ENCODE assay signal across 8 mouse cellular contexts in genomic region chr8:84638555-84639161, GRCm38 (mm10). TPM values are rescaled to one million over a fixed set of nuclear protein-coding genes. Genes with fewer than 3 reads are reported as not detected.
DNase-seq lines count a peak whose midpoint lies in the region; ATAC-seq and TF ChIP-seq lines count a peak whose summit lies in the region.

No protein-coding gene starts in this region.

- no peaks in the 10 kb centered on the region for H3K9me3 ChIP-seq in kidney, embryonic 14.5 days (ENCODE audit: control insufficient read depth, low read length)
- H3K9me3 ChIP-seq in forebrain, embryonic 15.5 days = no peaks in the 10 kb centered on the region
- no peaks in the 10 kb centered on the region for H3K9me3 ChIP-seq in intestine, embryonic 16.5 days (ENCODE audit: control insufficient read depth, low read length)
- H3K9me3 ChIP-seq in megakaryocyte, embryonic 14.5 days = no peaks in the 10 kb centered on the region
- no peaks in the 10 kb centered on the region for H3K9me3 ChIP-seq in stomach, embryonic 16.5 days (replicated peaks; ENCODE audit: control insufficient read depth, low read length)

- H3K9ac ChIP-seq in kidney, embryonic 14.5 days (ENCODE audit: low read depth, low read length) = peak overlapping the region; percentile 80
- H3K9ac ChIP-seq in forebrain, embryonic 15.5 days (replicated peaks) = peak overlapping the region; percentile 72
- H3K9ac ChIP-seq in intestine, embryonic 16.5 days (ENCODE audit: low read depth, low read length) = peak overlapping the region; percentile 79
- H3K9ac ChIP-seq in stomach, embryonic 16.5 days (ENCODE audit: low read length) = peak overlapping the region; percentile 81

- no peaks in the 10 kb centered on the region for H3K27me3 ChIP-seq in kidney, embryonic 14.5 days (ENCODE audit: control insufficient read depth, insufficient read depth, low read length)
- H3K27me3 ChIP-seq in forebrain, embryonic 15.5 days = no peaks in the 10 kb centered on the region
- H3K27me3 ChIP-seq in intestine, embryonic 16.5 days (replicated peaks; ENCODE audit: control insufficient read depth, insufficient read depth, low read length) = no peaks in the 10 kb centered on the region
- peaks cover 41% of the 10 kb centered on the region for H3K27me3 ChIP-seq in megakaryocyte, embryonic 14.5 days (replicated peaks)
- H3K27me3 ChIP-seq in stomach, embryonic 16.5 days (ENCODE audit: control insufficient read depth, insufficient read depth, low read length) = no peaks in the 10 kb centered on the region

- under 1% methylated on average over 48 of the region's 52 CpGs for WGBS in kidney, embryonic 14.5 days
- WGBS in forebrain, embryonic 15.5 days = under 1% methylated on average over 33 of the region's 52 CpGs
- 0% methylated on average over 43 of the region's 52 CpGs for WGBS in intestine, embryonic 16.5 days
- WGBS in stomach, embryonic 16.5 days = under 1% methylated on average over 40 of the region's 52 CpGs

- TF ChIP-seq CTCF in bone marrow macrophage, adult 2 months (IDR thresholded peaks at IDR 0.05; ENCODE audit: low read depth, low read length) = no peak

- H3K4me2 ChIP-seq in kidney, embryonic 14.5 days (replicated peaks; ENCODE audit: low read depth, low read length) = peak overlapping the region; percentile 79
- peak overlapping the region; percentile 92 for H3K4me2 ChIP-seq in forebrain, embryonic 15.5 days (replicated peaks)
- H3K4me2 ChIP-seq in intestine, embryonic 16.5 days (ENCODE audit: low read depth, low read length) = peak overlapping the region; percentile 92
- peak overlapping the region; percentile 79 for H3K4me2 ChIP-seq in stomach, embryonic 16.5 days (ENCODE audit: low read depth, low read length)

- TF ChIP-seq POLR2A in bone marrow macrophage, adult 2 months (IDR thresholded peaks at IDR 0.05; ENCODE audit: borderline replicate concordance, low read depth, low read length) = no peak

- H3K4me3 ChIP-seq in kidney, embryonic 14.5 days (ENCODE audit: low read length) = peak overlapping the region; percentile 57
- H3K4me3 ChIP-seq in bone marrow macrophage, adult 2 months (ENCODE audit: insufficient read depth, low read length) = peak overlapping the region; percentile 72
- H3K4me3 ChIP-seq in forebrain, embryonic 15.5 days = peak overlapping the region; percentile 51
- H3K4me3 ChIP-seq in intestine, embryonic 16.5 days (ENCODE audit: low read length) = peak overlapping the region; percentile 57
- peak overlapping the region; percentile 94 for H3K4me3 ChIP-seq in megakaryocyte, embryonic 14.5 days (replicated peaks)
- H3K4me3 ChIP-seq in stomach, embryonic 16.5 days (replicated peaks; ENCODE audit: low read length) = peak overlapping the region; percentile 58

- peak; percentile 40 for ATAC-seq in kidney, embryonic 14.5 days (ENCODE audit: low FRiP score, low TSS enrichment)
- peak; percentile 21 for ATAC-seq in forebrain, embryonic 15.5 days (replicated peaks)
- peak; percentile 32 for ATAC-seq in intestine, embryonic 16.5 days
- peak; percentile 23 for ATAC-seq in stomach, embryonic 16.5 days (ENCODE audit: insufficient read depth, low FRiP score)

- H3K4me1 ChIP-seq in kidney, embryonic 14.5 days (ENCODE audit: control insufficient read depth, insufficient read depth, low read length) = peaks cover 11% of the 10 kb centered on the region; the same call in 1 of the 2 replicates
- H3K4me1 ChIP-seq in bone marrow macrophage, adult 2 months (ENCODE audit: control insufficient read depth, insufficient read depth, low read length) = peaks cover 4% of the 10 kb centered on the region; the same call in 1 of the 2 replicates
- H3K4me1 ChIP-seq in forebrain, embryonic 15.5 days = peaks cover 28% of the 10 kb centered on the region
- H3K4me1 ChIP-seq in intestine, embryonic 16.5 days (ENCODE audit: control insufficient read depth, insufficient read depth, low read length) = peaks cover 21% of the 10 kb centered on the region
- H3K4me1 ChIP-seq in megakaryocyte, embryonic 14.5 days = peaks cover 22% of the 10 kb centered on the region
- peaks cover 12% of the 10 kb centered on the region for H3K4me1 ChIP-seq in stomach, embryonic 16.5 days (ENCODE audit: control insufficient read depth, insufficient read depth, low read length)

- DNase-seq in kidney, adult 18-20 months = no peak
- DNase-seq in layer of hippocampus, postnatal 25 days (ENCODE audit: extremely low spot score in 1 of 2, low spot score in 1 of 2) = no peak

- H3K27ac ChIP-seq in kidney, embryonic 14.5 days (ENCODE audit: low read depth, low read length) = peak overlapping the region; percentile 89
- H3K27ac ChIP-seq in bone marrow macrophage, adult 2 months (ENCODE audit: insufficient read depth, low read depth, low read length) = no peak overlapping the region
- peak overlapping the region; percentile 84 for H3K27ac ChIP-seq in forebrain, embryonic 15.5 days (replicated peaks)
- peak overlapping the region; percentile 79 for H3K27ac ChIP-seq in intestine, embryonic 16.5 days (ENCODE audit: low read length)
- peak overlapping the region; percentile 89 for H3K27ac ChIP-seq in stomach, embryonic 16.5 days (ENCODE audit: low read length)

- H3K36me3 ChIP-seq in kidney, embryonic 14.5 days (ENCODE audit: control insufficient read depth, insufficient read depth, low read length) = no peaks in the 10 kb centered on the region
- H3K36me3 ChIP-seq in forebrain, embryonic 15.5 days = no peaks in the 10 kb centered on the region
- H3K36me3 ChIP-seq in intestine, embryonic 16.5 days (ENCODE audit: control insufficient read depth, insufficient read depth, low read length) = no peaks in the 10 kb centered on the region
- H3K36me3 ChIP-seq in megakaryocyte, embryonic 14.5 days (replicated peaks; ENCODE audit: low read length) = no peaks in the 10 kb centered on the region
- no peaks in the 10 kb centered on the region for H3K36me3 ChIP-seq in stomach, embryonic 16.5 days (ENCODE audit: control insufficient read depth, insufficient read depth, low read length)

RNA-seq across cellular contexts. Expression of gene Ier2, which starts 24.0 kb away (rescaled TPM):
- 81.9 and 88.9 TPM in 2 replicates for polyA plus RNA-seq in kidney, embryonic 14.5 days (2014; fragmentation: Nextera tagmentation; extraction: Ambion mirVana)
- 23.3 and 24.7 TPM in 2 replicates for polyA plus RNA-seq in bone marrow macrophage, adult 2 months (2012; ENCODE audit: insufficient read depth, insufficient read length, missing spikeins)
- 26.0 and 33.4 TPM in 2 replicates for polyA plus RNA-seq in forebrain, embryonic 15.5 days (2015; fragmentation: Nextera tagmentation; extraction: Ambion mirVana)
- 77.7 and 78.7 TPM in 2 replicates for polyA plus RNA-seq in intestine, embryonic 16.5 days (2015; fragmentation: Nextera tagmentation; extraction: Ambion mirVana)
- polyA plus RNA-seq in megakaryocyte, embryonic 14.5 days (2012; ENCODE audit: insufficient read depth, low replicate concordance) = 106 and 333 TPM in 2 replicates
- 62.4 and 69.5 TPM in 2 replicates for polyA plus RNA-seq in stomach, embryonic 16.5 days (2015; fragmentation: Nextera tagmentation; extraction: Ambion mirVana)
- total RNA-seq in layer of hippocampus, postnatal 25 days (2021) = 1 to 10 TPM; 8.8 to 9.6 TPM

RNA-seq across cellular contexts. Expression of gene Trmt1, which starts 47.4 kb away (rescaled TPM):
- 65.4 and 82.3 TPM in 2 replicates for polyA plus RNA-seq in kidney, embryonic 14.5 days (2014; fragmentation: Nextera tagmentation; extraction: Ambion mirVana)
- 46.8 and 58.4 TPM in 2 replicates for polyA plus RNA-seq in bone marrow macrophage, adult 2 months (2012; ENCODE audit: insufficient read depth, insufficient read length, missing spikeins)
- 62.4 and 64.0 TPM in 2 replicates for polyA plus RNA-seq in forebrain, embryonic 15.5 days (2015; fragmentation: Nextera tagmentation; extraction: Ambion mirVana)
- 60.0 and 67.1 TPM in 2 replicates for polyA plus RNA-seq in intestine, embryonic 16.5 days (2015; fragmentation: Nextera tagmentation; extraction: Ambion mirVana)
- 107 and 120 TPM in 2 replicates for polyA plus RNA-seq in megakaryocyte, embryonic 14.5 days (2012; ENCODE audit: insufficient read depth, low replicate concordance)
- 53.7 and 54.1 TPM in 2 replicates for polyA plus RNA-seq in stomach, embryonic 16.5 days (2015; fragmentation: Nextera tagmentation; extraction: Ambion mirVana)
- total RNA-seq in layer of hippocampus, postnatal 25 days (2021) = 100 to 1,000 TPM in 1 of 2 experiments, 10 to 100 TPM in 1; 83.4 to 101 TPM

RNA-seq across cellular contexts. Expression of gene Nacc1, which starts 49.0 kb away (rescaled TPM):
- 28.1 and 33.1 TPM in 2 replicates for polyA plus RNA-seq in kidney, embryonic 14.5 days (2014; fragmentation: Nextera tagmentation; extraction: Ambion mirVana)
- 30.8 and 35.2 TPM in 2 replicates for polyA plus RNA-seq in bone marrow macrophage, adult 2 months (2012; ENCODE audit: insufficient read depth, insufficient read length, missing spikeins)
- 15.5 and 16.4 TPM in 2 replicates for polyA plus RNA-seq in forebrain, embryonic 15.5 days (2015; fragmentation: Nextera tagmentation; extraction: Ambion mirVana)
- polyA plus RNA-seq in intestine, embryonic 16.5 days (2015; fragmentation: Nextera tagmentation; extraction: Ambion mirVana) = 11.0 and 14.8 TPM in 2 replicates
- 144 and 266 TPM in 2 replicates for polyA plus RNA-seq in megakaryocyte, embryonic 14.5 days (2012; ENCODE audit: insufficient read depth, low replicate concordance)
- 14.4 and 14.5 TPM in 2 replicates for polyA plus RNA-seq in stomach, embryonic 16.5 days (2015; fragmentation: Nextera tagmentation; extraction: Ambion mirVana)
- total RNA-seq in layer of hippocampus, postnatal 25 days (2021) = 10 to 100 TPM; 88.9 to 91.0 TPM
